Mouse (Mus musculus): ENCODE measurements around the gene Hist2h3c2. TPM values are rescaled to one million over a fixed set of nuclear protein-coding genes. Genes with fewer than 3 reads are reported as not detected.
A peak's percentile ranks its signal among the peaks of the same experiment; 100 is the strongest.
"Not testable (repeated sequence)": the region's sequence is repeated elsewhere in the genome, so short reads cannot be mapped to it uniquely, and the experiment has no call there.

Gene Hist2h3c2
- 1.8 and 2.6 TPM in 2 replicates for polyA plus RNA-seq (2014; fragmentation: Nextera tagmentation; extraction: Ambion mirVana)

DNA sequence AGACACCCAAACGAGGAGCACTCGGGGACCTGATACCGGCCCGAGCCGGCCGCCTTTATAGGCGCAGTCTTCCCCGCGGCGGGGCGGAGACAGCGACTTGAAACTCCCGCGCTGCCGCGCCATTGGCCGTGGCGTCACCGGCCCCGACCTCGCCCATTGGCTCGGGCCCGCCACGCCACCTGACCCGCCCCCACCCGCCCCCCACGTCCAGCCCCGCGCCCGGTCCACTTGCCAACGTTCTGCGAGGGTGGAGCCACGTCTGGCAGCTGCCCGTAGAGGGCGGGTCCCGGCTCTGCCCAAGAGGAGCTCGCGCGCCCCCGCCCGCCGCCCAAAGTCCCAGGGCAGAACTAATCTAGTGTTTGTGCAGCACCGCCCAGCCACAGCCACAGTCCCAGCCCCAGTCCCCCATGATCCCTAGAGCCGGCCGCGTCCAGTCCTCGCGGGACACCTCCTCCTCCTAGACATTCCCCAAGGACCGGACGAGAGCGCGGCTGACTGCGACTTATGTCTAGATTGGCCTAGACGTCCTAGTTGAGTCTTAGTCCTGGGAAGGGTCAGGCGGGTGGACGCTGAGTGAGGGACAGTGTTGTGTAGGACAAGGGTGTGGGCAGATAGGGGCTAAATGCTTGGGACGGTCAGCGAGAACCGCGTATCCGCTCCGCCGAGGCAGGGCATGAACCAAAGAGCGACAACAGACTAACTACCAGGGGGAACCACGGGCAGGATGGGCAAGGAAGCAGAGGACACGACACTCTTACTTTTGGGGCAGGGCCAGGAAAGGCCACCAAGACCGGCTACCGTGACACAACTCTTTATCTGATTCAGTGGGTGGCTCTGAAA, at the start of gene Hist2h3c2:
Gene Hist2h3c2 (minus strand): TSS at position 174 of the 840 bp plus-strand sequence.
- 0% methylated on average over 17 of the region's 68 CpGs for WGBS (ENCODE audit: insufficient replicate concordance)
- peak within 1 kb of the TSS; percentile 83 for H3K27ac ChIP-seq (ENCODE audit: low read depth, low read length)

GRCm38 (mm10) chr3:96287334-96287733, 48.4 kb upstream of the Hist2h3c2 start:
- H3K36me3 ChIP-seq (ENCODE audit: control insufficient read depth, insufficient read depth, low read length); H3K4me1 ChIP-seq (ENCODE audit: control insufficient read depth, insufficient read depth, low read length); H3K9me3 ChIP-seq (replicated peaks; ENCODE audit: control insufficient read depth, low read length); H3K9ac ChIP-seq (ENCODE audit: low read depth, low read length); ATAC-seq (replicated peaks; ENCODE audit: insufficient number of reproducible peaks, low FRiP score, low TSS enrichment); H3K4me3 ChIP-seq (ENCODE audit: low read depth, low read length); H3K4me2 ChIP-seq; H3K27ac ChIP-seq (ENCODE audit: low read depth, low read length): not testable (repeated sequence)
- H3K27me3 ChIP-seq (ENCODE audit: control insufficient read depth, insufficient read depth, low read length): peaks cover 18% of the 10 kb centered on the region
- WGBS (ENCODE audit: insufficient replicate concordance): 89% methylated on average over 11 of the region's 11 CpGs

More for the DNA sequence above, at the start of gene Hist2h3c2:
- not testable (repeated sequence) for H3K36me3 ChIP-seq (ENCODE audit: control insufficient read depth, insufficient read depth, low read length); H3K9me3 ChIP-seq (replicated peaks; ENCODE audit: control insufficient read depth, low read length); H3K27me3 ChIP-seq (ENCODE audit: control insufficient read depth, insufficient read depth, low read length)
- ATAC-seq (replicated peaks; ENCODE audit: insufficient number of reproducible peaks, low FRiP score, low TSS enrichment): peak; percentile 88
- Histone ChIP-seq H3K4me2 (peak within 1 kb of the TSS; percentile 76), H3K4me3 (ENCODE audit: low read depth, low read length) (peak within 1 kb of the TSS; percentile 59), H3K4me1 (ENCODE audit: control insufficient read depth, insufficient read depth, low read length) (peaks cover 15% of the 10 kb centered on the region), H3K9ac (ENCODE audit: low read depth, low read length) (peak within 1 kb of the TSS; percentile 84)

- no peak overlapping the region for H3K27ac ChIP-seq (ENCODE audit: low read depth, low read length)
- no peaks in the 10 kb centered on the region for H3K4me1 ChIP-seq (ENCODE audit: control insufficient read depth, insufficient read depth, low read length)
- H3K36me3 ChIP-seq (ENCODE audit: control insufficient read depth, insufficient read depth, low read length): no peaks in the 10 kb centered on the region
- no peak overlapping the region for H3K9ac ChIP-seq (ENCODE audit: low read depth, low read length)
- no peak for ATAC-seq (replicated peaks; ENCODE audit: insufficient number of reproducible peaks, low FRiP score, low TSS enrichment)
- WGBS (ENCODE audit: insufficient replicate concordance): 14% methylated on average over 4 of the region's 4 CpGs
- H3K9me3 ChIP-seq (replicated peaks; ENCODE audit: control insufficient read depth, low read length): no peaks in the 10 kb centered on the region
- H3K4me3 ChIP-seq (ENCODE audit: low read depth, low read length): no peak overlapping the region
- H3K4me2 ChIP-seq: peak overlapping the region; percentile 41
- peaks cover 20% of the 10 kb centered on the region for H3K27me3 ChIP-seq (ENCODE audit: control insufficient read depth, insufficient read depth, low read length)
Observed at GRCm38 (mm10) chr3:96284457-96284856, 45.5 kb upstream of the Hist2h3c2 start.

DNA sequence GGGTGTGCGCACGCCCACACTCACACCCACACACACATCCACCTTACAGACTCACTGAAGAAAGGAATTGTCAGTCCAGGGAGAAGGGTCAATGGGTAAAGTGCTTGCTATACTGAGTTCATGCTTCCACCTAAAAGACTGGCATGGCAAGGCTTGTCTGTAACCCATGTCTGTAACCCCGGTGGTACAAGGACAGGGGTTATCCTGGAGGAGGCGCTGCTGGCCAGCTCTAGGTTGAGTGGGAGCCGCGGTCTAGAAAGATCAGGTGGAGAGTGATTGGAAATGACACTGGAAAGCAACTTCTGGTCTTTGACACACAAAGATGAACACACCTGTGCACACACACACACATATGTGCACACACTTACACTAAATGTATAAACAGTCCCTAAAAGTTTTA, 41.7 kb upstream of the Hist2h3c2 start:
- Histone ChIP-seq H3K4me3 (ENCODE audit: low read depth, low read length) (no peak overlapping the region), H3K27me3 (ENCODE audit: control insufficient read depth, insufficient read depth, low read length) (peaks cover 15% of the 10 kb centered on the region), H3K4me1 (ENCODE audit: control insufficient read depth, insufficient read depth, low read length) (peaks cover 4% of the 10 kb centered on the region; the same call in 1 of the 2 replicates), H3K9ac (ENCODE audit: low read depth, low read length) (no peak overlapping the region), H3K4me2 (no peak overlapping the region), H3K27ac (ENCODE audit: low read depth, low read length) (no peak overlapping the region), H3K36me3 (ENCODE audit: control insufficient read depth, insufficient read depth, low read length) (no peaks in the 10 kb centered on the region), H3K9me3 (replicated peaks; ENCODE audit: control insufficient read depth, low read length) (no peaks in the 10 kb centered on the region)
- WGBS (ENCODE audit: insufficient replicate concordance): 47% methylated on average over 6 of the region's 6 CpGs
- no peak for ATAC-seq (replicated peaks; ENCODE audit: insufficient number of reproducible peaks, low FRiP score, low TSS enrichment)

DNA sequence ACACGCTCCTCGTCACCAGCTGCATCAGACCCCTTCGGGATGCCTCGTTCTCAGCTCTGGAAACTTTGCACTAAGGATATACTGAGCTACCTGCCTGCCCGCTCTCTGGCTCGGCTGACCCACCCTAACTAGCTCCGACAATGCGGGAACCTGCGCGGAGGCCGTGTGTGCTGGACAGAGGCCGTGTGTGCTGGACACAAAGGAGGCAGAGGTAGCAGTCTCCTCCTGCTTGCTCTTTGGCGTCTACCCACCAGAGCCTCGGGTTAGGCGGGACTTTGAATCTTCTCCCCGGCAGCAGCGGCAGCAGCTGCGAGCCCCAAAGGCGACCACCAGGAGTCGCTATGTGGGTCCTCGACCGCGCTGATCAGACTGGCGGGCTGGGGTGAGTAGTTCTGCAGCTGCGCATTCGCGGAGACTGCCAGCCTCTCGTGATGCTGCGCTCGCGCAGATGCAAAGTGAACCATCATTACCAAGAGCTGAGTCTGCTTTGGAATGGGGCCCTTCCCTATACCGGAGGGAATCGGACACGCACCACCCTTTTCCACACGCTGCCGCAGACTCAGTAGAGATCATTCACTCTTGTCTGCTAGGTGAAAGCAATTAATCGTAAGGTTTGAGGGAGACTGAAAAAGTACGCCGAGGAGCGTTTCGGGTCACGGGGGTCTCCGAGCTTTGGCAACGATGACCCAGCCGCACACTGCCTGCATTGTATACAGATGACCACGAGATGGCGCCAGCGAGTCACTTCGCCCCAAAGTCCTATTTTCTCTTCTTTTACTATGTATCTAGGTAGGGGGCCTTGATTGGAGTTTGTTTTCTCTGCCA, 39.1 kb upstream of the Hist2h3c2 start:
- Histone ChIP-seq H3K4me1 (ENCODE audit: control insufficient read depth, insufficient read depth, low read length) (peaks cover 4% of the 10 kb centered on the region; the same call in 1 of the 2 replicates), H3K4me3 (ENCODE audit: low read depth, low read length) (peak overlapping the region; percentile 56), H3K9me3 (replicated peaks; ENCODE audit: control insufficient read depth, low read length) (no peaks in the 10 kb centered on the region), H3K36me3 (ENCODE audit: control insufficient read depth, insufficient read depth, low read length) (no peaks in the 10 kb centered on the region), H3K27ac (ENCODE audit: low read depth, low read length) (peak overlapping the region; percentile 80), H3K4me2 (peak overlapping the region; percentile 93), H3K27me3 (ENCODE audit: control insufficient read depth, insufficient read depth, low read length) (peaks cover 4% of the 10 kb centered on the region; the same call in 1 of the 2 replicates), H3K9ac (ENCODE audit: low read depth, low read length) (peak overlapping the region; percentile 79)
- WGBS (ENCODE audit: insufficient replicate concordance): under 1% methylated on average over 49 of the region's 49 CpGs
- ATAC-seq (replicated peaks; ENCODE audit: insufficient number of reproducible peaks, low FRiP score, low TSS enrichment): peak; percentile 82

DNA sequence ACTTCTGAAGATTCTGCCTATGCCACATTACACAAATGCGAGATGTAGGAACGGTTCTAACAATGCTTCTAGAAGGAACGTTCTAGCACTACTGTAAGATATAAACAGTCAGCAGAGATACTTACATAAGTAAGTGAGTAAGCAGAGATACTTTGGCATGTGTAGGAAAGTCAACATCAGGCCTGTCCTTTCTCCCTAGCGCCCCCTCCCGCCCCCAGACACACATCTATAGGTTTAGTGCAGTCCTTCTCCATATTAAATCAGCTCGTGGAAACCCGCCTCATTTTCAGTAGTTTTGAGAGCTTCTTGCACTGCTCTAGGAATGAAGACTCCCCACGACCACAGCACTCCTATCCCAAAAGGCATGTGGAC, 38.5 kb upstream of the Hist2h3c2 start:
- Histone ChIP-seq H3K4me3 (ENCODE audit: low read depth, low read length) (peak overlapping the region; percentile 56), H3K4me1 (ENCODE audit: control insufficient read depth, insufficient read depth, low read length) (peaks cover 4% of the 10 kb centered on the region; the same call in 1 of the 2 replicates), H3K36me3 (ENCODE audit: control insufficient read depth, insufficient read depth, low read length) (no peaks in the 10 kb centered on the region), H3K9me3 (replicated peaks; ENCODE audit: control insufficient read depth, low read length) (no peaks in the 10 kb centered on the region), H3K4me2 (peak overlapping the region; percentile 93), H3K9ac (ENCODE audit: low read depth, low read length) (peak overlapping the region; percentile 79), H3K27ac (ENCODE audit: low read depth, low read length) (peak overlapping the region; percentile 80), H3K27me3 (ENCODE audit: control insufficient read depth, insufficient read depth, low read length) (0 out of 2 replicates have a peak, but pooled peaks cover 2% of the 10 kb centered on the region)
- ATAC-seq (replicated peaks; ENCODE audit: insufficient number of reproducible peaks, low FRiP score, low TSS enrichment): peak; percentile 29; the same call in 1 of the 2 replicates
- WGBS (ENCODE audit: insufficient replicate concordance): 12% methylated on average over 8 of the region's 8 CpGs

DNA sequence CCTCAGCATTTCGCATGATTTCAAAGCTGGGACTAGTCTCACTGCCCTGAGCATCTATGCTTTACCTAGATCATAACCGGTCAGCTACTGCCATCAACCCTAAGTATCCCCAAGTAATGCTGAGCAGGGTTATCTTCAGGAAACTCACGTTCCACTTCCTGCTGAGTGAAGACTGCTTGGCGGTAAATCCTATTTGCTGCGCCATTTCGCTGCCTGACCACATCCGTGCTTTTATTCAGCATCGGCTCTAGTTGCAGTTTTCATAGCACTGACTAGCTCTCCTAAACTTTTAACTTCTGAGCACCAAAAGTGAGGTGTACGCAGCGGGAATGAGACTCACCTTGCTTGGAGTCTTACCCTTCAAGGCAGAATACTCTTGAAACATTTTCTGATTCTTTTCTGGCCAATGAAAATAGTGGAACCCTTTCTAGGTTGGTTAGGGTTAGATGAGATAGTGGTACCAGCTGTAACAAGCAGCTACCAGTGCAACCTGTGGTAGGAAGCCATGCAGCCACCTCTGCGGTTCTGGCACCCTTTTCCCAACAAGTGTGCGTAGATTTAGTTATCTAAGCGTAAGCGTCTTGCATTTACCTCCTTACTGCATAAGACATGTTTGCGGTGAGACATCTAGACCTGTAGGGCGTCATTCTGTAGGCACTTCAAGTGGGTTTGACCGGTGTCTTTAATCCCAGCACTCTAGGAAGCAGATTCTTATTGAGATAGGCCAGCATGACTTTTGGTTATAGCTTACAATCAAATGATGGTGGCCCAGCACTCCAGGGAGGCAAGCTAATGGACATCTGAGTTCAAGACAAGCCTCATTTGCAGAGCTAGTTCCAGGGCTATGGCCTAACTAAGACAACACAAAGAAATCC, 34.9 kb upstream of the Hist2h3c2 start:
- H3K27ac ChIP-seq (ENCODE audit: low read depth, low read length): no peak overlapping the region
- no peak overlapping the region for H3K4me2 ChIP-seq
- H3K36me3 ChIP-seq (ENCODE audit: control insufficient read depth, insufficient read depth, low read length): no peaks in the 10 kb centered on the region
- H3K27me3 ChIP-seq (ENCODE audit: control insufficient read depth, insufficient read depth, low read length): no peaks in the 10 kb centered on the region
- no peaks in the 10 kb centered on the region for H3K9me3 ChIP-seq (replicated peaks; ENCODE audit: control insufficient read depth, low read length)
- 80% methylated on average over 17 of the region's 17 CpGs for WGBS (ENCODE audit: insufficient replicate concordance)
- ATAC-seq (replicated peaks; ENCODE audit: insufficient number of reproducible peaks, low FRiP score, low TSS enrichment): no peak
- H3K9ac ChIP-seq (ENCODE audit: low read depth, low read length): no peak overlapping the region
- peaks cover 4% of the 10 kb centered on the region; the same call in 1 of the 2 replicates for H3K4me1 ChIP-seq (ENCODE audit: control insufficient read depth, insufficient read depth, low read length)
- no peak overlapping the region for H3K4me3 ChIP-seq (ENCODE audit: low read depth, low read length)
